Mouse (Mus musculus): ENCODE data around the gene Pou2af1. TPM values are rescaled to one million over a fixed set of nuclear protein-coding genes. Genes with fewer than 3 reads are reported as not detected.

Gene Pou2af1
- polyA plus RNA-seq, 1 experiment from 2014 or later, result 0.18 TPM

DNA sequence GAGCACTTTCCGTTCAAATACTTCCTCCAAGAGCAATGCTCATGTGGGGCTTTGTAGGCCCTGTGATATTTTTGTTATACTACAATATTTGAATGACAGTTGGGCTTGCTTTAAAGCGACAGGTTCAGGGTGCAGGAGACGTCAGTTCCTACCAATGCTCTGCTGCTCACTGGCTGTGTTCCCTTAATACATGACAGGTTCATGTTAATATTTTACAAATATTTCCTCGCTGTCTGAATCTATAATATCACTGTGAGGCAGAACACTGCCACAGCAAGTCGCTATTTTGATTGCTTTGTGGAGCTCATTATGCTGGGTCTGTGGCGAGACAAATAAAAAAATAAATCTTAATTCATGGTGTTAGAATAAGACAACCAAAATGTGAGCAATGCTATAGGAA is 2.3 kb upstream of the Pou2af1 start:
- Histone ChIP-seq H3K27me3 (ENCODE audit: control insufficient read depth, insufficient read depth, low read length) (no peaks in the 10 kb centered on the region), H3K9ac (replicated peaks; ENCODE audit: low read length) (no peak overlapping the region), H3K4me2 (ENCODE audit: low read length) (no peak overlapping the region), H3K36me3 (ENCODE audit: control insufficient read depth, insufficient read depth, low read length) (no peaks in the 10 kb centered on the region), H3K27ac (replicated peaks; ENCODE audit: low read depth, low read length) (no peak overlapping the region), H3K4me1 (ENCODE audit: control insufficient read depth, insufficient read depth, low read length) (no peaks in the 10 kb centered on the region), H3K9me3 (ENCODE audit: control insufficient read depth, low read length) (no peaks in the 10 kb centered on the region), H3K4me3 (replicated peaks; ENCODE audit: low read depth, low read length) (no peak overlapping the region)
- DNase-seq, result no peak
- 71% methylated on average over 6 of the region's 6 CpGs for WGBS
- ATAC-seq (ENCODE audit: low FRiP score, low TSS enrichment), result no peak

DNA sequence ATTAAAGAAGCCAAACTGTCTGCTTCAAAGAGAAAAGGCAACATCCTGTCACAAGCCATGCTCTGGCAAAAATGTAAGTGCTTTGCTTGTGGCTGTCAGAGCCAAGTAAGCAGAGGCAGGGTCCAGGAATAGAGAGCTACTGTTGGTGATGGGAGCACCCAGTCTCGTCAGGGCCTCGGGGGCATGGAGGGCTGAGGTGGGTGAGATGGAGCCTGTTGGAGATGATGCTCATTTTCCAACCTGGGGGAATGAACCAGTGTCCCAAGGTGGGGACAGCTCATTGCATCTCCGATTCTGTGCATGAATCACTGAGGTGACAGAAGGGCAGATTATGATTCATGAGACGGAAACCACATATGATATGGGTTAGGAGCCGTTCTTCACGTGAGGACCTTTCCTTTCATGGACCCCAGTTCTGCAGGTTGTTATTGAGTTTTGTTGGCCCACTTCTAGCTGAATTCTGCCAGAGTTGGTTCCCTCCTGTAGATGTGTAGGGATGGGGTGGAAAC is 275 bp downstream of the Pou2af1 start:
- no peak for DNase-seq
- no peaks in the 10 kb centered on the region for H3K9me3 ChIP-seq (ENCODE audit: control insufficient read depth, low read length)
- ATAC-seq (ENCODE audit: low FRiP score, low TSS enrichment), result no peak
- H3K27ac ChIP-seq (replicated peaks; ENCODE audit: low read depth, low read length), result no peak overlapping the region
- H3K9ac ChIP-seq (replicated peaks; ENCODE audit: low read length), result no peak overlapping the region
- 92% methylated on average over 6 of the region's 6 CpGs for WGBS
- no peak overlapping the region for H3K4me3 ChIP-seq (replicated peaks; ENCODE audit: low read depth, low read length)
- no peaks in the 10 kb centered on the region for H3K36me3 ChIP-seq (ENCODE audit: control insufficient read depth, insufficient read depth, low read length)
- no peak overlapping the region for H3K4me2 ChIP-seq (ENCODE audit: low read length)
- H3K4me1 ChIP-seq (ENCODE audit: control insufficient read depth, insufficient read depth, low read length), result no peaks in the 10 kb centered on the region
- H3K27me3 ChIP-seq (ENCODE audit: control insufficient read depth, insufficient read depth, low read length), result no peaks in the 10 kb centered on the region

DNA sequence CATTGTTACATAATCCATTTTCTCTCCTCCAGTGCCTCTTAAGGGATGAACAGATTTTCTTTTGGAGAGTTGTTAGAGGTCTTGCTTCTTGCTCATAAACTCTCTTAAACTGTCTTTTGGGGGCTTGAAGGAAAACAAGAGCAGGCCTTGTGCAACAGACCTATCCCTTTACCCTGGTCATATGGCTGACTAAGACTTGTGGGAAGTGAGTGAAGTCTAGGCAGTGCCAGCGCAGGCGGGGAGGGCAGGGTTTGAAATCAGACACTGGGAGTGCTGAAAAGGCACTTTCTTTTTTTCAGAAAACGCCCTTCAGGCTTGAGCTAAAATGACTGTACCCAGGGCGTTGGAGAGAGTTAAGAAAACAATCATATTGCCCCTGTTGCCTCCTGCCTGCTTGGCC is 1.8 kb downstream of the Pou2af1 start:
- Histone ChIP-seq H3K27ac (replicated peaks; ENCODE audit: low read depth, low read length) (no peak overlapping the region), H3K4me3 (replicated peaks; ENCODE audit: low read depth, low read length) (no peak overlapping the region), H3K4me2 (ENCODE audit: low read length) (no peak overlapping the region), H3K27me3 (ENCODE audit: control insufficient read depth, insufficient read depth, low read length) (no peaks in the 10 kb centered on the region), H3K9me3 (ENCODE audit: control insufficient read depth, low read length) (no peaks in the 10 kb centered on the region), H3K4me1 (ENCODE audit: control insufficient read depth, insufficient read depth, low read length) (no peaks in the 10 kb centered on the region), H3K36me3 (ENCODE audit: control insufficient read depth, insufficient read depth, low read length) (no peaks in the 10 kb centered on the region), H3K9ac (replicated peaks; ENCODE audit: low read length) (no peak overlapping the region)
- 68% methylated on average over 4 of the region's 4 CpGs for WGBS
- no peak for ATAC-seq (ENCODE audit: low FRiP score, low TSS enrichment)
- no peak for DNase-seq

DNA sequence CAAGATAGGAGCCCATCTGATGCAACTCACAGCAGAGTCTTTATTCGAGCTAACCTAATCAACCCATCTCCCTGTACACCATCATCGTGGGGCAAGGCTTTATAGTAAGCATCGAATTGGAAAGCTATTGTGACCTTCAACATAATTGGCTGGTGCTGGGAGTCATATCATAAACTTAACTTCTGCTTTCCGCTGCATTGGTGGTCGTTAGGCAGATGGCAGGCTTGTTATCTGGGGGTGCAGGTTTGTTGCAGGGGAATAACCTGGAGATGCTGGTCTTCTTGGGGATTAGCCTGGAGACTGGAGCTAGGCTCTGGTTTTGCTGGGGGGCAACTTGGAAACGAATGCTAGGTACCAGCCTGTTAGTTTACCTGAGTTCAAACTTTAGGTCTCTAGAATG is 2.4 kb downstream of the Pou2af1 start:
- WGBS, result 87% methylated on average over 6 of the region's 6 CpGs
- ATAC-seq (ENCODE audit: low FRiP score, low TSS enrichment), result no peak
- no peak for DNase-seq

DNA sequence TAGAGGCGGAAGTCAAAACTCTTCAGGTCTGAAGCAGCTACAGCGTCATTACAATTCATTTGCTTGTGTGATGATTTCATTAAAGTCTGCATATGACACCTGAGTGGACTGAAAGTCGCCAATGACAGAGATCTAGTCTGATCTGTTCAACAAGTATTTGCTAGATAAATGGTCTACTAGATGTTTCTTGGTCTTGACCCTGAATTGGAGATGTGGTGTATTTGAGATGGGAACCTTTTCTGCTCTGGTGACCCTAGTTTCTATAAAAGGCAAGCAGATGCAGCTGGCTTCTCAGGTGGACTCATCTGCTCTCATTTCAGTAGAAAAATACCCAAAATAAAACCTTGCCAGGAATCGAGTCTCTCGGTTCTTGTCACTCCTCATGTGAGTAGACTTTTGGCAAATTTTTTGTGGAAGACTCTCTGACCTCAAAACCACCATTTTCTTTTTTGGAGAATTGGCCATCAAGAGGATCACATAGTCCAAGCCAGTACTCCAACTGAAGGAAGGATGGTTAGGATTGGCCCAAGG is 12.2 kb downstream of the Pou2af1 start:
- Histone ChIP-seq H3K9me3 (ENCODE audit: control insufficient read depth, low read length) (no peaks in the 10 kb centered on the region), H3K27me3 (ENCODE audit: control insufficient read depth, insufficient read depth, low read length) (no peaks in the 10 kb centered on the region), H3K4me1 (ENCODE audit: control insufficient read depth, insufficient read depth, low read length) (no peaks in the 10 kb centered on the region), H3K27ac (replicated peaks; ENCODE audit: low read depth, low read length) (no peak overlapping the region), H3K9ac (replicated peaks; ENCODE audit: low read length) (no peak overlapping the region), H3K36me3 (ENCODE audit: control insufficient read depth, insufficient read depth, low read length) (no peaks in the 10 kb centered on the region), H3K4me2 (ENCODE audit: low read length) (no peak overlapping the region), H3K4me3 (replicated peaks; ENCODE audit: low read depth, low read length) (no peak overlapping the region)
- no peak for DNase-seq
- ATAC-seq (ENCODE audit: low FRiP score, low TSS enrichment), result no peak
- 85% methylated on average over 5 of the region's 5 CpGs for WGBS

More for the DNA sequence above, 2.4 kb downstream of the Pou2af1 start:
- no peaks in the 10 kb centered on the region for H3K4me1 ChIP-seq (ENCODE audit: control insufficient read depth, insufficient read depth, low read length)
- no peaks in the 10 kb centered on the region for H3K9me3 ChIP-seq (ENCODE audit: control insufficient read depth, low read length)
- H3K4me2 ChIP-seq (ENCODE audit: low read length), result no peak overlapping the region
- no peaks in the 10 kb centered on the region for H3K27me3 ChIP-seq (ENCODE audit: control insufficient read depth, insufficient read depth, low read length)
- no peak overlapping the region for H3K27ac ChIP-seq (replicated peaks; ENCODE audit: low read depth, low read length)
- H3K36me3 ChIP-seq (ENCODE audit: control insufficient read depth, insufficient read depth, low read length), result no peaks in the 10 kb centered on the region
- no peak overlapping the region for H3K9ac ChIP-seq (replicated peaks; ENCODE audit: low read length)
- no peak overlapping the region for H3K4me3 ChIP-seq (replicated peaks; ENCODE audit: low read depth, low read length)

DNA sequence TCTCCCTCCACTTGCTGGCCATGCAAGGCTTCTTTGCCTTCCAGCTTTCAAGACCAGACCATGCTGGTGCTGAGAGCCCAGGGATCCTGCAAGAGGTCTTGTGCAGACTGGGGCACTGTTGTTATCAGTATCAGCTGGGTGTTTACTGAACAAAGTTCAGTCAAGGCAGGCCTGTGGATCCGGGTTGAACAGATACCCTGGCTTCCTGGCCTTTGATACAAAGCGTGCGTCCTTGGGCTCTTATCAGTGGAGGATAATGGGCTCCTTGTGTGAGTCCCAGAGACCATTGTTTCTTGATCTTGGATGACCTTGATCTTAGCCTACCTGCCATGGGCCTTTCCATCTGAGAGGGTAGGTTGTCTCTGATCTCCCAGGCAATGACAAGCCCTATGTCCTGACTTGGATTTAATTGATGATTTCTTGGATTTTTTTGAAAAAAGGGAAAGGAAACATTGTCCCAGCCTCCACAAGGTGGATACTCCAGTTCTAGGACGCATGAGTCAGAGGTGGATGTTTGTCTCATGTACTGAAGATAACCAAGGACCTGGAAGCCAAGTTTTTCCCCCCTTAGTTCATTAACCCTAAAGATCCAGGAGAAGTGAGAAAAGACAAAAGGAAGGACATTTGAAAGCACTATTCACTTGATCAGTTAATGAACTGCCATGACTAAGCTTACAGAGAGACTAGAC is 17.3 kb downstream of the Pou2af1 start:
- DNase-seq (no peak), ATAC-seq (ENCODE audit: low FRiP score, low TSS enrichment) (no peak)
- Histone ChIP-seq H3K4me2 (ENCODE audit: low read length) (no peak overlapping the region), H3K27ac (replicated peaks; ENCODE audit: low read depth, low read length) (no peak overlapping the region), H3K9me3 (ENCODE audit: control insufficient read depth, low read length) (no peaks in the 10 kb centered on the region), H3K36me3 (ENCODE audit: control insufficient read depth, insufficient read depth, low read length) (no peaks in the 10 kb centered on the region), H3K4me1 (ENCODE audit: control insufficient read depth, insufficient read depth, low read length) (no peaks in the 10 kb centered on the region), H3K27me3 (ENCODE audit: control insufficient read depth, insufficient read depth, low read length) (no peaks in the 10 kb centered on the region), H3K9ac (replicated peaks; ENCODE audit: low read length) (no peak overlapping the region), H3K4me3 (replicated peaks; ENCODE audit: low read depth, low read length) (no peak overlapping the region)
- WGBS, result 85% methylated on average over 4 of the region's 4 CpGs

DNA sequence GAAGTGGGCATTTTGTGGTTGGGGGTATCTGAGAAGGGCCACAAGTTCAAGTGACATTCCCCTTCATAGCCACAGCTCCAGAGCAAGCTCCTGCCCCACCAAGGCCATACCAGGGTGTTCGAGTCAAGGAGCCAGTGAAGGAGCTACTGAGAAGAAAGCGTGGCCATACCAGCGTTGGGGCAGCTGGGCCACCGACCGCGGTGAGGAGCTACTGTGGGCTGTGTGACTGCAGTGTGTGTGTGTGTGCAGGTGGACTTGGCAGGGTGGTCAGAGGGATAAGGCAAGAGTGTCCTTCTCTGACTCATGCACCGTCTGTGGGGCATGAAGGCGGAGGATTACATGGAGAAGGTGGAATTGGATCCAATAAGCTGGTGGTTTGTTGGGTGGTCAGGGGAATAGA is 18.7 kb downstream of the Pou2af1 start:
- no peak overlapping the region for H3K4me3 ChIP-seq (replicated peaks; ENCODE audit: low read depth, low read length)
- no peaks in the 10 kb centered on the region for H3K9me3 ChIP-seq (ENCODE audit: control insufficient read depth, low read length)
- H3K27ac ChIP-seq (replicated peaks; ENCODE audit: low read depth, low read length), result no peak overlapping the region
- 97% methylated on average over 8 of the region's 8 CpGs for WGBS
- no peak overlapping the region for H3K9ac ChIP-seq (replicated peaks; ENCODE audit: low read length)
- ATAC-seq (ENCODE audit: low FRiP score, low TSS enrichment) (no peak), DNase-seq (no peak)
- no peak overlapping the region for H3K4me2 ChIP-seq (ENCODE audit: low read length)
- H3K4me1 ChIP-seq (ENCODE audit: control insufficient read depth, insufficient read depth, low read length), result no peaks in the 10 kb centered on the region
- no peaks in the 10 kb centered on the region for H3K27me3 ChIP-seq (ENCODE audit: control insufficient read depth, insufficient read depth, low read length)
- no peaks in the 10 kb centered on the region for H3K36me3 ChIP-seq (ENCODE audit: control insufficient read depth, insufficient read depth, low read length)

DNA sequence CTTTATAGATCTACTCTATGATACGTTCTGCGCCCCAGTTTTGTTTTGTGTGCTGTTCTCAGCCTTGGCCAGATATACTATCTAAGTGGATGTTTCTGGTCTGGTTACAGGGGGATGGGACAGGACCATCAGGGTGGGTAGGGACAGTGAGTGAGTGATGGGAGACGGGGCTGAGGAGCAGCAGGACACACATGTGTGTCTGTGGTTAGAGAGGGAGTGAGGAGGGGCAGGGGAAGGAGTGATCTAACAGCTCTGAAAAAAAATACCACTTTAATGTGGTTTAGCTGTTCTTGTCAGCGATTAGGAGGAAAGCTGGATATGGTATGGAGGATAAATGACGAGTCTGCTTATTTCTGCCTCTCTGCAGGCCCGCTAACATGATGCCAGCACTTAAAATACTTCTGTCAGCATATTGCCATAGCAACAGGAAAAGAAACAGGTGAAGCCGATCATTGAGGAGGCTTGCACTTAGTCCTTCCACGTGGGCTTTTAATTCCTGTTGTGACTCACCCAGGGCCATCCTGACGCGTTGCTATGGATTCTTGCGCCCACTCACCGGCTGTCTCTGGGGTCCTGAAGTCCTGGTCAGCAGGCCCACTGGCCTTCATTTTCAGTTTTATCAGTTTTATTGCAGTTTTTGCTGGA is 25.4 kb downstream of the Pou2af1 start:
- Histone ChIP-seq H3K4me2 (ENCODE audit: low read length) (no peak overlapping the region), H3K9me3 (ENCODE audit: control insufficient read depth, low read length) (no peaks in the 10 kb centered on the region), H3K36me3 (ENCODE audit: control insufficient read depth, insufficient read depth, low read length) (no peaks in the 10 kb centered on the region), H3K27me3 (ENCODE audit: control insufficient read depth, insufficient read depth, low read length) (no peaks in the 10 kb centered on the region), H3K4me1 (ENCODE audit: control insufficient read depth, insufficient read depth, low read length) (no peaks in the 10 kb centered on the region), H3K27ac (replicated peaks; ENCODE audit: low read depth, low read length) (no peak overlapping the region), H3K9ac (replicated peaks; ENCODE audit: low read length) (no peak overlapping the region), H3K4me3 (replicated peaks; ENCODE audit: low read depth, low read length) (no peak overlapping the region)
- DNase-seq, result peak; percentile 55
- 60% methylated on average over 12 of the region's 12 CpGs for WGBS
- ATAC-seq (ENCODE audit: low FRiP score, low TSS enrichment), result no peak
